Mouse (Mus musculus) adrenal gland (tissue): ENCODE results near the gene Litaf.

ENCODE experiments used
- intact Hi-C: fragments of 180-260 bp; cut with DNase I; formaldehyde crosslinking; loops from one replicate; pipeline ENCODE4 v1.15.1; 2025
- microRNA-seq, 2 experiments: library from miRNA; unstranded; fragments of <30 nt; microRNA quantifications; one replicate each; pipeline ENCODE4; 2019

Litaf gene

GRCm38 (mm10) chr16:10919856-10920255 is 146.1 kb downstream of the Litaf start:
- intact Hi-C loops, result loop anchor here (5.0 kb wide), 1 partner anchor 43 kb away; no protein-coding TSS in a partner anchor

GRCm38 (mm10) chr16:10916271-10916670 is 149.7 kb downstream of the Litaf start:
- intact Hi-C loops, result no loop called here

- intact Hi-C loops, result no loop called here
Observed at GRCm38 (mm10) chr16:10915066-10915465, 150.9 kb downstream of the Litaf start.

GRCm38 (mm10) chr16:10911061-10911460 is 154.9 kb downstream of the Litaf start:
- intact Hi-C loops, result no loop called here

GRCm38 (mm10) chr16:10910541-10910940 is 155.4 kb downstream of the Litaf start:
- intact Hi-C loops, result no loop called here

Small RNAs within 50 kb of the gene (microRNA-seq; reads per million reads assigned to microRNA genes)
- 0 reads per million in 2 experiments for gene Gm26268
